Mouse (Mus musculus): Measurements from ENCODE around the gene Gmds. TPM values are rescaled to one million over a fixed set of nuclear protein-coding genes. Genes with fewer than 3 reads are reported as not detected.

The Gmds gene
- polyA plus RNA-seq, 1 experiment from 2014 or later = 41.0 TPM

DNA sequence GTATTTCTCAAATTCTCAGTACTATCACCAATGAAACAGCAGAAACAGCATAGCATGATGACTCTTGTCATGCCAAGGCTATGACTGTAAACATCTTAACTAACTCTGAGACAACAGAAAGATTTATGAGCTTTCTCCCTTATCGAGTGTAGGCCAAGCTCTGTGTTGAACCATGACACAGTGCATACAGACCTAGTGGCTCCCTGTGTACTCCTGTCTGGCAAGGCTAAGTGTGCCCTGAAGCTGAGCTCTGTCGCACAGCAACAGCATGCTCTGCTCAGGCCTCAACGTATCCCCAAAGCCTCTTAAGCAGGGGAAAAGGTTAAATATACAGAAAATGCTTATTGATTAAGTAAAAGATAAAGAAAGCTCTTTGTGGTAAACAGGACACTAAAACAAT lies 194.9 kb downstream of the Gmds start:
- Histone ChIP-seq H3K9ac (no peak overlapping the region), H3K4me2 (no peak overlapping the region), H3K27me3 (no peaks in the 10 kb centered on the region), H3K4me3 (no peak overlapping the region), H3K4me1 (no peaks in the 10 kb centered on the region), H3K27ac (no peak overlapping the region), H3K9me3 (no peaks in the 10 kb centered on the region), H3K36me3 (no peaks in the 10 kb centered on the region)
- no peak for ATAC-seq (ENCODE audit: insufficient number of reproducible peaks, insufficient read depth, low FRiP score, low TSS enrichment, low read depth)
- WGBS = 65% methylated on average over 3 of the region's 3 CpGs

GRCm38 (mm10) chr13:32134663-32135273 lies 203.8 kb downstream of the Gmds start:
- no peak overlapping the region for H3K27ac ChIP-seq
- H3K27me3 ChIP-seq = no peaks in the 10 kb centered on the region
- 70% methylated on average over 4 of the region's 4 CpGs for WGBS
- no peak overlapping the region for H3K4me2 ChIP-seq
- no peak overlapping the region for H3K9ac ChIP-seq
- ATAC-seq (ENCODE audit: insufficient number of reproducible peaks, insufficient read depth, low FRiP score, low TSS enrichment, low read depth) = no peak
- H3K36me3 ChIP-seq = no peaks in the 10 kb centered on the region
- no peaks in the 10 kb centered on the region for H3K9me3 ChIP-seq
- H3K4me3 ChIP-seq = no peak overlapping the region
- H3K4me1 ChIP-seq = no peaks in the 10 kb centered on the region

DNA sequence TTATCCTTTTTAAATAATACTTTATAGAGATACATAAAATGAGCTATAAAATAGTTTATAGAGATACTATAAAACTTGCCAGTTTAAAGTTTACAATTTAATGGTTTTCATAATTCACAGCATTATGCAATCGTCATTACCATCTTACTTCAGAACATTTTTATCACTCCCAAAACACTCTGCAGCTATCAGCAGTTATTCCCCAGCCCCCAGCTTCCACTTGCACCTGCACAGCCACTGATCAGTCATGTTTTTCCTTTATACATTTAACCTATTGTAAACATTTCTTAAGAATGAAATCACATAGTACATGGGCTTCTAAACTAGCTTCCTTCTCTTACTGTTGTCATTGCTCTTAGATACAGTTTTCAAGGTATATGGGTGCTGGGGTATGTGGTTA lies 208.6 kb downstream of the Gmds start:
- H3K9me3 ChIP-seq = no peaks in the 10 kb centered on the region
- H3K27me3 ChIP-seq = no peaks in the 10 kb centered on the region
- no peak for ATAC-seq (ENCODE audit: insufficient number of reproducible peaks, insufficient read depth, low FRiP score, low TSS enrichment, low read depth)
- H3K36me3 ChIP-seq = no peaks in the 10 kb centered on the region
- H3K4me2 ChIP-seq = no peak overlapping the region
- H3K9ac ChIP-seq = no peak overlapping the region
- H3K27ac ChIP-seq = no peak overlapping the region
- H3K4me3 ChIP-seq = no peak overlapping the region
- 80% methylated on average over 1 of the region's 1 CpGs for WGBS
- H3K4me1 ChIP-seq = no peaks in the 10 kb centered on the region

GRCm38 (mm10) chr13:32118386-32118785 lies 220.2 kb downstream of the Gmds start:
- no peaks in the 10 kb centered on the region for H3K36me3 ChIP-seq

GRCm38 (mm10) chr13:32115468-32115867 lies 223.1 kb downstream of the Gmds start:
- H3K27ac ChIP-seq = no peak overlapping the region
- no peak overlapping the region for H3K9ac ChIP-seq
- H3K27me3 ChIP-seq = no peaks in the 10 kb centered on the region

More at GRCm38 (mm10) chr13:32118386-32118785, 220.2 kb downstream of the Gmds start:
- no peak overlapping the region for H3K4me2 ChIP-seq
- ATAC-seq (ENCODE audit: insufficient number of reproducible peaks, insufficient read depth, low FRiP score, low TSS enrichment, low read depth) = no peak
- no peaks in the 10 kb centered on the region for H3K9me3 ChIP-seq
- no peaks in the 10 kb centered on the region for H3K27me3 ChIP-seq
- H3K27ac ChIP-seq = no peak overlapping the region
- WGBS = 53% methylated on average over 1 of the region's 1 CpGs
- no peak overlapping the region for H3K4me3 ChIP-seq
- H3K4me1 ChIP-seq = no peaks in the 10 kb centered on the region
- H3K9ac ChIP-seq = no peak overlapping the region

DNA sequence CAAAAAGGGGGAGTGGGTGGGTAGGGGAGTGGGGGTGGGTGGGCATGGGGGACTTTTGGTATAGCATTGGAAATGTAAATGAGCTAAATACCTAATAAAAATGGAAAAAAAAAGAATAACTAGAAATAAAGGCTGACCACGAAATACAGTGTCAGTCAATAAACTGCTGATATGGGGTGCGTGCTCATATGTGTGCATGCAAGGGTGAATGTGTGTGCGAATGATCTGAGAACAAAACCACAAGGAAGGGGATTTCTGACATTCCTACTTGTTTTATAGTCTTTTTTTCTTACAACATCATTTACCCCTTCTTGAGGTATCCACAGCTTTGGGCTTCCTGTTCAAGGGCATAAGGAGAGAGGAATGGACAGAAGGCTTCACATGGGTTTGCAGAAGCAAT lies 224.7 kb downstream of the Gmds start:
- Histone ChIP-seq H3K27ac (no peak overlapping the region), H3K9ac (no peak overlapping the region), H3K9me3 (no peaks in the 10 kb centered on the region), H3K27me3 (no peaks in the 10 kb centered on the region), H3K4me3 (no peak overlapping the region), H3K4me2 (no peak overlapping the region), H3K36me3 (no peaks in the 10 kb centered on the region), H3K4me1 (no peaks in the 10 kb centered on the region)
- no peak for ATAC-seq (ENCODE audit: insufficient number of reproducible peaks, insufficient read depth, low FRiP score, low TSS enrichment, low read depth)
- 97% methylated on average over 3 of the region's 3 CpGs for WGBS

More at GRCm38 (mm10) chr13:32115468-32115867, 223.1 kb downstream of the Gmds start:
- no peaks in the 10 kb centered on the region for H3K4me1 ChIP-seq
- H3K4me2 ChIP-seq = no peak overlapping the region
- ATAC-seq (ENCODE audit: insufficient number of reproducible peaks, insufficient read depth, low FRiP score, low TSS enrichment, low read depth) = no peak
- no peaks in the 10 kb centered on the region for H3K9me3 ChIP-seq
- H3K4me3 ChIP-seq = no peak overlapping the region
- H3K36me3 ChIP-seq = no peaks in the 10 kb centered on the region
- 59% methylated on average over 1 of the region's 1 CpGs for WGBS

DNA sequence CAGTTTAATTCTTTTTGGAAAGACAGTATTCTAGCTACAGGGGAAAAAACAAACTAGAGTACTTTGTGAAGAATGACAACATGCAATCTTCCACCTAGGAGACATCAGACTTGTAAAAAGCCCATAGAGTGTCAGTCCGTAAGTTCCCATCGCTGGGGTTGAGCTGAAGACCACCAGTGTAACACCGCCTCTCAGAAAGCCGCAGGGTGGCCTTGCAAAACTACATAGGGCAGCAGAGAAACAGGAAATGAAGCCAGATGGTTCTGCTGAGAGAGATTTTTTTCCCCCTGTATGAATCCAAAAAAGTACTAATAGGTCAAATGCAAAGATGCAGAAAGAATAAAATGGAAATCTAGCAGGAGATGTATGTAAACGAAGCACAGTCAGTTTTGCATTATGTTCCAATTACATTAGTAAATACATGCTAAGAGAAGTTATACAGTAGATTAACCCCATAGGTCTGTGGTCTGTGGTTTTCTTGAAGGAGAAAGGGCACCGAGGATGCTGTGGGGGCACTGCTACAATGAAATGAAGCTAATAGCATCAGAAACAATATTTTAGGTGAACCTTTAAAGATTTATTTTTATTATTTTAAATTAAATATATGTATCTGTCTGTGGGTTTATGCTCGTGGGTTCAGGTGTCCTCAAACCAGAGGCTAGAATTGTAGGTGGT lies 250.1 kb downstream of the Gmds start:
- Histone ChIP-seq H3K4me2 (no peak overlapping the region), H3K4me1 (0 out of 2 replicates have a peak, but pooled peaks cover 3% of the 10 kb centered on the region), H3K9me3 (no peaks in the 10 kb centered on the region), H3K36me3 (no peaks in the 10 kb centered on the region), H3K9ac (no peak overlapping the region), H3K27me3 (no peaks in the 10 kb centered on the region), H3K27ac (no peak overlapping the region), H3K4me3 (no peak overlapping the region)
- ATAC-seq (ENCODE audit: insufficient number of reproducible peaks, insufficient read depth, low FRiP score, low TSS enrichment, low read depth) = no peak
- 50% methylated on average over 7 of the region's 7 CpGs for WGBS

GRCm38 (mm10) chr13:32080520-32081249 lies 257.9 kb downstream of the Gmds start:
- H3K27ac ChIP-seq = no peak overlapping the region
- 33% methylated on average over 6 of the region's 6 CpGs for WGBS

DNA sequence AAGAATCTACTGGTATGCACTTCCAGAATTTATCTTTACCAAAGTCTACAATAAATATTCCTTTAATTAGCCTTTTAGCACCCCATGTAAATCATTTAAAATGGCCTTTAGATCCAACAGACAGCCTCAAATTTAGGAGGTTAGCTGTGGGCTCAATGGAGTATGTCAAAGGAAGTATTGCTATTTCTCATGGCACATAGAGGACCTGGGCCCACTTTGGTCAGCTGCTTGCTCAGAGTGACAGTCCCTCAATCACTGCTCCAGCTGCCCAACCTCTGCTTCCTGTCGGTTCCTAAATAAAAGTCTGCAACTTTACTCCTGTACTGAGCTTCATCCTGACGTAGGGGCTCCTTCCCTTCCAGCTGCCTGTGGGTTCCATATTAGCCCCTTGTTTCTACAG lies 264.9 kb downstream of the Gmds start:
- Histone ChIP-seq H3K27ac (no peak overlapping the region), H3K4me3 (no peak overlapping the region), H3K4me1 (0 out of 2 replicates have a peak, but pooled peaks cover 4% of the 10 kb centered on the region), H3K9ac (no peak overlapping the region), H3K9me3 (no peaks in the 10 kb centered on the region), H3K4me2 (no peak overlapping the region), H3K27me3 (no peaks in the 10 kb centered on the region), H3K36me3 (no peaks in the 10 kb centered on the region)
- no peak for ATAC-seq (ENCODE audit: insufficient number of reproducible peaks, insufficient read depth, low FRiP score, low TSS enrichment, low read depth)
- 41% methylated on average over 2 of the region's 2 CpGs for WGBS

More at GRCm38 (mm10) chr13:32080520-32081249, 257.9 kb downstream of the Gmds start:
- Histone ChIP-seq H3K27me3 (no peaks in the 10 kb centered on the region), H3K36me3 (no peaks in the 10 kb centered on the region), H3K9me3 (no peaks in the 10 kb centered on the region), H3K4me3 (no peak overlapping the region), H3K4me1 (no peaks in the 10 kb centered on the region), H3K9ac (no peak overlapping the region), H3K4me2 (no peak overlapping the region)
- ATAC-seq (ENCODE audit: insufficient number of reproducible peaks, insufficient read depth, low FRiP score, low TSS enrichment, low read depth) = no peak

GRCm38 (mm10) chr13:32055321-32055720 lies 283.2 kb downstream of the Gmds start:
- Histone ChIP-seq H3K4me2 (no peak overlapping the region), H3K27me3 (peaks cover 5% of the 10 kb centered on the region; the same call in 1 of the 2 replicates), H3K36me3 (no peaks in the 10 kb centered on the region), H3K4me3 (no peak overlapping the region), H3K9ac (no peak overlapping the region), H3K4me1 (peaks cover 4% of the 10 kb centered on the region; the same call in 1 of the 2 replicates), H3K27ac (no peak overlapping the region), H3K9me3 (no peaks in the 10 kb centered on the region)
- 23% methylated on average over 6 of the region's 6 CpGs for WGBS
- ATAC-seq (ENCODE audit: insufficient number of reproducible peaks, insufficient read depth, low FRiP score, low TSS enrichment, low read depth) = no peak

DNA sequence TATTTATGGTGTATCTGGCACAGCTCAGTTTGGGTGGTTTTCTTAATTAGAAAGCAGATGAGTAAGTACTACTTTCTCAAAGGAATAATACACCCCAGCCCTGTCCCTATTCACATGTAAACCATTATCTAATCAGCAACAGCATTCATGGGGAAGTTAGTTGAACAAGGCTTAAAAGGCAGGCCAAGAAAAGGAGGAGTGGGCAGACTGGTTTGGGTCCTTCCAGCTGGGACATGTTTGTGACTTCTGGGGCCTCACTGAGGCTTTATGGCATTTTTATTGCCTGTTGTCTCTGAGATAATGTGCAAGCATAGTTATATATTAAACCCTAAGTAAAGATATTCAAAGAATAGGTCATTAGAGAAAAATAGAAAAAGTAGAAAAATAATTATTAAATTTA lies 285.0 kb downstream of the Gmds start:
- ATAC-seq (ENCODE audit: insufficient number of reproducible peaks, insufficient read depth, low FRiP score, low TSS enrichment, low read depth) = no peak
- Histone ChIP-seq H3K9ac (no peak overlapping the region), H3K4me3 (no peak overlapping the region), H3K9me3 (no peaks in the 10 kb centered on the region), H3K4me2 (no peak overlapping the region), H3K4me1 (peaks cover 4% of the 10 kb centered on the region; the same call in 1 of the 2 replicates), H3K36me3 (no peaks in the 10 kb centered on the region), H3K27ac (no peak overlapping the region), H3K27me3 (peaks cover 5% of the 10 kb centered on the region; the same call in 1 of the 2 replicates)

Data from embryonic facial prominence, embryonic 13.5 days (tissue).